8 mouse cellular contexts compared by ENCODE assay signal in genomic region chr2:32040646-32041045, GRCm38 (mm10). TPM values are rescaled to one million over a fixed set of nuclear protein-coding genes. Genes with fewer than 3 reads are reported as not detected.
DNase-seq lines count a peak whose midpoint lies in the region.
"Had no signal": no experiment of that assay in that cellular context is flagged by ENCODE, and none has a peak within 500 bp of the region (broad histone marks: within the 10 kb centered on the region; RNA-seq: fewer than 3 reads in every experiment).

No protein-coding gene starts in this region.

- peak; percentile 52 for DNase-seq in adrenal gland, adult 2 months
- peak; percentile 36 for DNase-seq in adrenal gland, adult 8-10 months
- peak; percentile 86 for DNase-seq in heart, adult 11 months
- DNase-seq in thymus, postnatal 14 days: peak; percentile 3
- peak; percentile 11 for DNase-seq in thymus, postnatal 4 days

RNA-seq across cellular contexts. Expression of gene Fam78a, which starts 44.0 kb away (rescaled TPM):
- 1 to 10 TPM; 1.5 to 4.8 TPM for total RNA-seq in adrenal gland, adult 2 months (2021)
- 2.6 and 6.5 TPM in 2 replicates for polyA plus RNA-seq in adrenal gland, adult 2 months (2012; rRNA removed)
- total RNA-seq in adrenal gland, adult 8-10 months (2022): 1 to 10 TPM in 3 of 4 experiments, under 1 TPM in 1; 0.59 to 3.9 (median 2.6) TPM
- polyA plus RNA-seq: C2C12 had no signal

RNA-seq across cellular contexts. Expression of gene Plpp7, which starts 54.7 kb away (rescaled TPM):
- 1 to 10 TPM; 4.0 to 4.2 TPM for total RNA-seq in adrenal gland, adult 2 months (2021)
- 35.8 and 42.0 TPM in 2 replicates for polyA plus RNA-seq in adrenal gland, adult 2 months (2012; rRNA removed)
- 1 to 10 TPM; 5.5 to 9.0 (median 6.5) TPM for total RNA-seq in adrenal gland, adult 8-10 months (2022)
- polyA plus RNA-seq: activated CD4-positive, CD25-positive, alpha-beta regulatory T cell, adult 4 months; CD4-positive, CD25-positive, alpha-beta regulatory T cell, adult 4 months had no signal

Comparison
In these comparisons a context has a peak if more than half of its experiments do, and no peak if none do; other contexts are left out.
1. Peak in every context shown above with its lines: DNase-seq.
2. DNase-seq: peak in every context shown above with its lines; median percentile 86 in heart, adult 11 months; 52 in adrenal gland, adult 2 months; 36 in adrenal gland, adult 8-10 months; 11 in thymus, postnatal 4 days; 3 in thymus, postnatal 14 days.